Mouse (Mus musculus) lung, postnatal 0 days (tissue): ENCODE results near the gene F10.

ENCODE experiments used
- CTCF ChIP-seq: IDR thresholded peaks from 2 replicates; pipeline ENCODE4 v1.5.1; 2016; ENCODE audit warnings: antibody characterized with exemption, mild to moderate bottlenecking
- EP300 ChIP-seq: IDR thresholded peaks from 2 replicates; pipeline ENCODE4 v1.6.1; 2016; ENCODE audit warnings: antibody characterized with exemption, mild to moderate bottlenecking, control low read depth

DNA sequence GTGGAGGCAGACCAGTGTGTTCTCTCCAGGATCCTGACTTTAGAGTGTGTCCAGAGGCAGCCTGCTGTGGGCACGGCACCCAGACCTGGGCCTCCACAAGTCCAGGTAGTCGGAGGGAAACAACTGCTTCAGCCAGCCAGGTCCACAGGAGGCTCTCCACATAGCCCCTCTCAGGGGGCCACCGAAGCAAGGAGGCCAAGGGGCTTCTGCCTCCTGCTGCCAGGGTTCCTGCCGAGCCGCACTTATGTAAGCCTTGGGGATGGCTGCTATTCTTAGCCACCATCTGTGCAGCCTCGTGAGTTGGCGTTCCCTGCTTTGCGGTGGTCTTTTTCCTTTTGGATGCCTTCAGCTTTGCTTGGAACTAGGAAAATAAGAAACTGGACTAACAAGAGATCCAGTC is 49.5 kb upstream of the F10 start:
- TF ChIP-seq CTCF (no peak), EP300 (no peak)
